ENCODE assay signal across 8 mouse cellular contexts in genomic region chr7:46639692-46640031, GRCm38 (mm10). TPM values are rescaled to one million over a fixed set of nuclear protein-coding genes. Genes with fewer than 3 reads are reported as not detected.
A peak's percentile ranks its signal among the peaks of the same experiment; 100 is the strongest.
DNase-seq lines count a peak whose midpoint lies in the region; ATAC-seq lines count a peak whose summit lies in the region.

Sergef (minus strand) TSS chr7:46639807.

- peak; percentile 92 for DNase-seq in NIH3T3 (ENCODE audit: low read depth)
- peak; percentile 91 for DNase-seq in cerebellum, adult 8-10 months
- DNase-seq in forelimb bud, embryonic 11.5 days (ENCODE audit: low read depth, low spot score), result peak; percentile 82
- peak; percentile 87 to 90 for DNase-seq in layer of hippocampus, postnatal 10 days (ENCODE audit: low spot score in 2 of 2)
- peak; percentile 94 for DNase-seq in lung, postnatal 10 days
- peak; percentile 92 for DNase-seq in ovary, postnatal 36 days (ENCODE audit: low spot score)
- peak; percentile 49 for DNase-seq in urinary bladder, postnatal 10 days (ENCODE audit: low spot score)

- ATAC-seq in hematopoietic stem cell, adult 5-6 weeks (replicated peaks in 1 of 2; ENCODE audit: insufficient read depth in 1 of 2, low FRiP score in 2 of 2, low TSS enrichment in 1 of 2, low read depth in 1 of 2, poor library complexity in 2 of 2, severe bottlenecking in 2 of 2), result peak; percentile 97

RNA-seq across cellular contexts. Expression of gene Sergef, which starts in this region (rescaled TPM):
- 6.6 and 13.7 TPM in 2 replicates for total RNA-seq in hematopoietic stem cell, adult 5-6 weeks (2017)
- 10 to 100 TPM; 50.5 to 55.9 TPM for total RNA-seq in layer of hippocampus, postnatal 10 days (2021)

Comparison
In these comparisons a context has a peak if more than half of its experiments do, and no peak if none do; other contexts are left out.
1. Peak in every context shown above with its lines: DNase-seq and ATAC-seq.